Mouse (Mus musculus) stomach, embryonic 16.5 days (tissue): ENCODE data around the gene Pla2g2f. TPM values are rescaled to one million over a fixed set of nuclear protein-coding genes. Genes with fewer than 3 reads are reported as not detected.

Experiments
- ATAC-seq: fragments of 200-750 bp; cut with Nextera tagmentation; 2 replicates; pipeline ENCODE4 v1.8.0; 2017; ENCODE audit warnings: moderate number of reproducible peaks, moderate TSS enrichment; ENCODE audit not compliant: insufficient read depth, low FRiP score
- H3K27ac ChIP-seq: fragments of 300-500 bp; sonication (generic); 2 replicates; pipeline ENCODE4 v1.5.1; 2014; ENCODE audit warnings: low read length
- H3K27me3 ChIP-seq: fragments of 300-500 bp; sonication (generic); 2 replicates; pipeline ENCODE4 v1.6.1; 2014; ENCODE audit warnings: low read length, control low read depth, mixed read lengths; ENCODE audit not compliant: control insufficient read depth, insufficient read depth
- H3K36me3 ChIP-seq: fragments of 300-500 bp; sonication (generic); 2 replicates; pipeline ENCODE4 v1.6.1; 2014; ENCODE audit warnings: low read length; ENCODE audit not compliant: control insufficient read depth, insufficient read depth
- H3K4me1 ChIP-seq: fragments of 300-500 bp; sonication (generic); 2 replicates; pipeline ENCODE4 v1.6.1; 2014; ENCODE audit warnings: low read length, control low read depth, mixed read lengths; ENCODE audit not compliant: control insufficient read depth, insufficient read depth
- H3K4me2 ChIP-seq: fragments of 300-500 bp; sonication (generic); 2 replicates; pipeline ENCODE4 v1.6.1; 2014; ENCODE audit warnings: low read depth, low read length, mixed read lengths
- H3K4me3 ChIP-seq: fragments of 300-500 bp; sonication (generic); replicated peaks from 2 replicates; pipeline ENCODE4 v1.5.1; 2014; ENCODE audit warnings: mild to moderate bottlenecking, low read length
- H3K9ac ChIP-seq: fragments of 300-500 bp; sonication (generic); 2 replicates; pipeline ENCODE4 v1.6.1; 2014; ENCODE audit warnings: low read length
- H3K9me3 ChIP-seq: fragments of 300-500 bp; sonication (generic); replicated peaks from 2 replicates; pipeline ENCODE4 v1.6.1; 2016; ENCODE audit warnings: low read length, control low read depth; ENCODE audit not compliant: control insufficient read depth
- WGBS: fragments of 180-500 bp; shearing (Covaris S2); extraction: QIAGEN DNeasy Blood & Tissue Kit; methylation state at CpG from one replicate; pipeline ENCODE4 v1.1.7; 2014; 5-methylcytosine and 5-hydroxymethylcytosine counted together
- polyA plus RNA-seq: library from polyadenylated mRNA; unstranded; fragments of >200 nt; fragmentation: Nextera tagmentation; extraction: Ambion mirVana; gene quantifications from 2 replicates; pipeline ENCODE4 v1.2.1, GENCODE M21; 2015

Gene Pla2g2f
- 2.0 and 3.6 TPM in 2 replicates for polyA plus RNA-seq

DNA sequence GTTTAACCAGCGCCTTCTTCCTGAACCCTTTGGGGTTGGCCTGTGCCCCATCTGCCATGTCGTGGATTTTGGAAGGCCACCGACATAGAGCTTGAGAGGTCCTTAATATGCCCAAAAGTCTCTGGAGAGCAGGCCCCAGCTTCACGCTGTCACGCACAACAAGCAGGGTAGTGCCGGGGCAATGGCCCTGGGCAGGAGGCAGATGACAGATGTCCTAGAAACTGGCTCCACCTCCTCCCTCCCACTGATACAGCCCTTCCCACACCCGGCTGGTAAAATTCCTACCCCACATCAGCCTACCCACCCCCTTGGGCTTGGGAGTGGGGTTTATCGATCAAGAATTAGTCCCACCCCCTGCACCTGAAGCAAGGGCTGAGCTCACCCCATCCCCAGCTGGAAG is at the start of gene Pla2g2f:
Pla2g2f (minus strand) TSS at position 211 of the 400 bp plus-strand sequence.
- Histone ChIP-seq H3K27me3 (no peaks in the 10 kb centered on the region), H3K9me3 (no peaks in the 10 kb centered on the region), H3K27ac (peak within 1 kb of the TSS; percentile 18; the same call in 1 of the 2 replicates), H3K9ac (no peak within 1 kb of the TSS), H3K36me3 (no peaks in the 10 kb centered on the region), H3K4me1 (peaks cover 5% of the 10 kb centered on the region; the same call in 1 of the 2 replicates), H3K4me3 (no peak within 1 kb of the TSS), H3K4me2 (no peak within 1 kb of the TSS)
- WGBS: 74% methylated on average over 8 of the region's 8 CpGs
- no peak for ATAC-seq

DNA sequence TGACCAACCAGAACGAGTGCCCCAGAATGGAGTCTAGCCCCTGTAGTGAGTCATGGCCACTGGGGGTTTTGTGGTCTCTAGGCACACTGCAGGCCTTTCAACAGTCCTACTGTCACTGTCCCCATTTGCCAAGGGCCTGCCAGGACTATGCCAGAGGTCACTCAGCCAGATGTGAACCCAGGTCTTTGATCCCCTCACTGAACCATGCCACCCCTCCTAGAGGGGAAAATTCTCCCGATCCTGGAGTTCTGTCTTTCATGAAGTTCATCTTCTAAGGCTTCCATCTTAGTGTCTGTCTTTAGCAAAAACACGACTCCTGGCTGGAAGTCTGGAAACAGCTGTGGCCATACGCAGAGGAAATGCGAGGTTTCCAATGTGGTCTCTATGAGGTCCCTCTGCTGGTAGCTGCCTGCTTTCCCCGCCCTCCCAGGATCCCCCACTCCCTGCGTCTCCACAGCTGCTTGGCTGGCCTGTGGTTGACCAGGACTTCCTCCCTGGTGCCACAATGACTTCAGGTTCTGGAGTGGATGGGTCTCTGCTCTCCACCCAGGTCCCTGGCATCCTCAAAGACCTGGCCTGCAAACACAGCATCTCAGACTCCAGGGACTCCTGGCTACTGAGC is 49.6 kb upstream of the Pla2g2f start:
- no peak overlapping the region for H3K9ac ChIP-seq
- no peak; the same call in 1 of the 2 replicates for ATAC-seq
- H3K4me2 ChIP-seq: no peak overlapping the region
- H3K9me3 ChIP-seq: no peaks in the 10 kb centered on the region
- H3K27ac ChIP-seq: no peak overlapping the region
- H3K4me1 ChIP-seq: no peaks in the 10 kb centered on the region
- no peaks in the 10 kb centered on the region for H3K27me3 ChIP-seq
- no peaks in the 10 kb centered on the region for H3K36me3 ChIP-seq
- no peak overlapping the region for H3K4me3 ChIP-seq
- WGBS: 40% methylated on average over 7 of the region's 7 CpGs

DNA sequence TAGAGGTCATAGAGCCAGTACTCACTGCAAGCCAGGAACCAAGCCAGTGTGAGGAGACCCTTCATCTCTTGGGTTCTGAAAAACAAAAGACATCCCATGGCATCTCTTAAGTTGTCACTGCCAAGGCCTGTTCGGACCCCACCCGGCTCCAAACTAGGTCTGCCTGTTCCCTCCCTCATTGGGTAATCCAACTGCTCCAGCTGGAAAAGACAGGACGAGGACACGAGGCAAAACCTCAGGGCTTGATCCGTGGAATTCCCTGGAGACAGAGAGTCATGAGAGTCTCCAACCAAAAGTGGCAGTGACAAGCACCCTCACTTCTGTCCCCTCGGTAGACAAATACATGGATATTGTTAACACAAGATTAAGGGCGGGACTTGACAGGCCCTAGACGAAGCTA is 48.7 kb upstream of the Pla2g2f start:
- Histone ChIP-seq H3K4me3 (no peak overlapping the region), H3K27ac (no peak overlapping the region), H3K36me3 (no peaks in the 10 kb centered on the region), H3K9ac (no peak overlapping the region), H3K4me2 (no peak overlapping the region), H3K9me3 (no peaks in the 10 kb centered on the region), H3K4me1 (no peaks in the 10 kb centered on the region), H3K27me3 (no peaks in the 10 kb centered on the region)
- WGBS: 80% methylated on average over 8 of the region's 8 CpGs
- ATAC-seq: no peak

DNA sequence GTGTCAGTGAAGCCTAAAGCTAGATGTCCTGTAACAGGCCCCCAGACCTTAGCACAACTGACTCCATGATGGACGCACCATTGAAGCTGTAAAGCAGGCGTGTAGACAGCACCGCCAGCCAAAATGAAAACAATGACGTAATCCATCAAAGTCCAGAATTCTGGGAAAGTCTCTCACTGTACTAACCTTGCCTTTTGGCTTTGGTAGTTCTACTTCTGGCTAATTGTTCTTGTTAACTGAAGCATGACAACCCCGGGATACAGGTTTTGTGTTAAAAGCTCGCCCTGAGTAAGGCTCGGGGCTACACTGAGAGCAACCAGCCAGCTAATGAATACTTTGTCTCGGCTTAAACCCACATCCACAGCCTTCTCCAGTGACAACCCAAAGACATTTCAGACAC is 47.8 kb upstream of the Pla2g2f start:
- ATAC-seq: no peak
- WGBS: 54% methylated on average over 8 of the region's 8 CpGs
- Histone ChIP-seq H3K36me3 (no peaks in the 10 kb centered on the region), H3K27ac (no peak overlapping the region), H3K27me3 (no peaks in the 10 kb centered on the region), H3K4me1 (peaks cover 1% of the 10 kb centered on the region; the same call in 1 of the 2 replicates), H3K9me3 (no peaks in the 10 kb centered on the region), H3K9ac (no peak overlapping the region), H3K4me3 (no peak overlapping the region), H3K4me2 (no peak overlapping the region)

DNA sequence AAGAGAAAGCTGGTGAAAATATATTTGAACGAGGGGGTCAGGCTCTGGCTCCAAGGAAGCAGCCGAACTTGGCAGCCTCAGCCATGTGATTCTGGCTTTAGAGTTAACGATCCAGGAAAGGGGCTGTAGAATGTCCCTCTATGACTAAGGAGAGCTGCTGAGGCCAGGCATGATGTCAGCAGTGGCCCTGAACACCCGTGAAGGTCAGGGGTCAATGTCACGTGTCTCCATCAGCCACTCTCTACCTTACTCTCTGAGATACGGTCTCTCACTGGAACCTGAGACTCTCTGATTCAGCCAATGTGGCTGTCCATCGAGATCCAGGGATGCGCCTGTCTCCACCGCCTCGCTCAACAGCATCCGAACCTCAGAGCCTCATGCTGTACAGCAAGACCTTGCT is 45.5 kb upstream of the Pla2g2f start:
- Histone ChIP-seq H3K36me3 (no peaks in the 10 kb centered on the region), H3K4me2 (no peak overlapping the region), H3K4me3 (no peak overlapping the region), H3K4me1 (peaks cover 9% of the 10 kb centered on the region; the same call in 1 of the 2 replicates), H3K27me3 (no peaks in the 10 kb centered on the region), H3K27ac (no peak overlapping the region), H3K9me3 (no peaks in the 10 kb centered on the region), H3K9ac (no peak overlapping the region)
- WGBS: 82% methylated on average over 11 of the region's 11 CpGs
- no peak for ATAC-seq

DNA sequence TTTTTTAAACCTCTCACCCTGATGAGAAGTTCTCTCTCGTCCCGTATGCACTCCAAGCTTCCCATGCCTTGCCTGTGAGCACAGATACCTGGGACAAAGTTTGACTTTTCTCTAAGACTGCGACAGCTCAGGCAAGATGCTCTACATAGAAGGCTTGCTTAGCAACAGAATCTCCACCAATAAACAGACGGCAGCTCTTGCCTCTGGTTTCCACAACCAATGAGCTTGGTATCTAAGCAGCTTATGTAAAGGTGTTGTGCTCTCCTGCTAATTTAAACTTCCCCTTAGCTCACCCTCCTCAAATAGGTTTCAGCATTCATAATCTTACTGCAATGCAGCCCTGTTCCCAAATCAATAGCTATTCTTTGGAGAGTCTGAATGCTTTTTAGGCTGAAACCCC is 44.2 kb upstream of the Pla2g2f start:
- H3K9me3 ChIP-seq: no peaks in the 10 kb centered on the region
- H3K4me2 ChIP-seq: no peak overlapping the region
- no peaks in the 10 kb centered on the region for H3K27me3 ChIP-seq
- H3K9ac ChIP-seq: no peak overlapping the region
- ATAC-seq: no peak
- peaks cover 9% of the 10 kb centered on the region; the same call in 1 of the 2 replicates for H3K4me1 ChIP-seq
- H3K27ac ChIP-seq: no peak overlapping the region
- no peaks in the 10 kb centered on the region for H3K36me3 ChIP-seq
- 69% methylated on average over 4 of the region's 4 CpGs for WGBS
- H3K4me3 ChIP-seq: no peak overlapping the region

DNA sequence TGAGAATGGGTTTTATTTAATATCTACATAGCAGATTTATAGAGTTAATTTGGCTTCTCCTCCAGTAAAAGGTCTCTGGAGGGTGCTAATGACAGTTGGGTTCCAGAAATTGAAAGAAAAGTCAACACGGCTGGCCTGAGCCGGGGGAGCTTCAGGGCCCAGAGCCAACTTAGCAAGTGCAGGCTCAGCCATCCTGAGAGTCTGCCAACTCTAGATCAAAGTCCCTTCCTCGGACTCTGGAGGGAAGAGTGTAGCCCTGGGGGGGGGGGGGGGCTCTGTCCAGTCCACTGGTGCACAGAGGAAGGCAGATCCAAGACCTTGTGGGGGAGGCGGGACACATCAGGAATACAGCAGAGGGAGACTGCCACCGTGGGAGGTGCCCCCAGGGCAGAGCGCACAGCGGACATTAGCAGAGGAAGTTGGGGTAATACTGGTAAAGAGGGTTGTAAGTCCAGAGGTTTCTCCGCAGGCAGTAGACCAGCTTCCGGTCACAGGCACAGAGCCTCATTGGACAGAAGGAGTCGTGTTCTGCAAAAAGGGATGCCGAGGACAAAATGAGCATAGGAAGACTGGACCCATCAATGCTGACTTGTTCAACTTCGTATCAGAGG is 42.8 kb upstream of the Pla2g2f start:
- peak overlapping the region; percentile 10; the same call in 1 of the 2 replicates for H3K4me2 ChIP-seq
- ATAC-seq: 0 out of 2 replicates have a peak, but pooled peaks have one; percentile 38
- H3K9ac ChIP-seq: no peak overlapping the region
- H3K4me1 ChIP-seq: peaks cover 9% of the 10 kb centered on the region; the same call in 1 of the 2 replicates
- H3K9me3 ChIP-seq: no peaks in the 10 kb centered on the region
- H3K27ac ChIP-seq: no peak overlapping the region
- 57% methylated on average over 12 of the region's 12 CpGs for WGBS
- no peaks in the 10 kb centered on the region for H3K36me3 ChIP-seq
- H3K4me3 ChIP-seq: no peak overlapping the region
- H3K27me3 ChIP-seq: no peaks in the 10 kb centered on the region

DNA sequence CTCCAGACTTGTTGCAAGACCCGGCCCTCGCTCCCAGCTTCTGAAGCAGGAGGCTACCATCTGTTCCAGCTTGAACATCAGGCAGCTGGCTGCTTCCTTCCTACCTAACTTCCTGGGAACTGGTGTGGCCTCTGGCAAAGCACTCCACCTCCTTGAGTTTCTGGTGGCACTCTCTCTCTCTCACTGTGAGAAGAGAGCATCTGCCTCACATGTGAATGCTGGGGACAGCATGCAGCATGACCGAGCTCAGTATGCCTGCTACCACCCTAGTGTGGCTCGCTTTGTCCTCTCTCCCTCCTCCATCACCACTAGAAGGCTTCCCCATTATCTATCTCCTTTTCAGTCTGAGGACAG is 39.8 kb upstream of the Pla2g2f start:
- 52% methylated on average over 4 of the region's 4 CpGs for WGBS
- no peak overlapping the region for H3K9ac ChIP-seq

DNA sequence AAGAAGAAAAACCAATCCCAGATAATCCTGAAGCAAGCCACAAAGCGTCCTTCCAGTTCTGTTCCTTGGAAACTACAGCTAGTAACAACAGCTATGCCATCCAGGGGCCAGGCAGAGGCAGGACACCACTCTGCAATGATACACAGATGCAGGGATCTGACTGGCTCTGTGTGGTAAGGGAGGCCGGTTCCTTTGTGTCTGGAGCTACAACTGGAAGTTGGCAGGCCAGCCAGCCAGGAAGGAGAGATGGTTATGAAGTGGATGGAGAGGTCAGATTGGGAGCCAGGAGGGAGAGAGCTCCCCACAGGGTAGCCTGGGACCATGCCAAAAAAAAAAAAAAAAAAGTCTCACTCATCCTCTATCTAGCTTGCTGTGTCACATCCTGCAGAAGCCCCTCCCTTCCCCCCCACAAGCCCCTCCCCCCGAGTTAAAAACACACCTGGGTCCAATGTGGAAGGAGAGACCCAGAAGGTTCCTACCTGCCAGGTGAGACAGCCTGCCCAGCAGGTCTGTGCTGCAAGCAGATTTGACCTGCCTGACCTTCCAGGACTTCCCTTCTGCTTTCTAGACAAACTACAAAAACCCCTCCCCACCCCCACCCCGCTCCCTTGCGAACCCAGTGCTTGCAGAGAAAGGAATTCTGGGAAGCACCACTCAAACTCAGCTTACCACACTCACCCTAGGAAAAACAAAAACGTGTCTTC is 39.2 kb upstream of the Pla2g2f start:
- peaks cover 16% of the 10 kb centered on the region for H3K4me1 ChIP-seq
- H3K9me3 ChIP-seq: no peaks in the 10 kb centered on the region
- no peaks in the 10 kb centered on the region for H3K27me3 ChIP-seq
- H3K36me3 ChIP-seq: no peaks in the 10 kb centered on the region
- H3K4me2 ChIP-seq: no peak overlapping the region
- H3K4me3 ChIP-seq: no peak overlapping the region
- no peak overlapping the region for H3K9ac ChIP-seq
- H3K27ac ChIP-seq: no peak overlapping the region
- 37% methylated on average over 6 of the region's 6 CpGs for WGBS
- ATAC-seq: no peak

More for the DNA sequence above, 39.8 kb upstream of the Pla2g2f start:
- Histone ChIP-seq H3K27ac (no peak overlapping the region), H3K36me3 (no peaks in the 10 kb centered on the region), H3K4me1 (peaks cover 14% of the 10 kb centered on the region), H3K27me3 (no peaks in the 10 kb centered on the region), H3K4me2 (no peak overlapping the region), H3K4me3 (no peak overlapping the region), H3K9me3 (no peaks in the 10 kb centered on the region)
- no peak for ATAC-seq
